Mouse (Mus musculus) left cerebral cortex, adult 8-10 months (tissue): ENCODE measurements around the gene Nkx2-3. TPM values are rescaled to one million over a fixed set of nuclear protein-coding genes. Genes with fewer than 3 reads are reported as not detected.

Experiments
- microRNA-seq, 2 experiments: library from miRNA; unstranded; fragments of <30 nt; microRNA quantifications; one replicate each; pipeline ENCODE4 v1.2.0; 2022
- total RNA-seq, 4 experiments: library from RNA; stranded (reverse); gene quantifications; 2 replicates each; pipeline ENCODE4 v1.2.4; 2022

Nkx2-3 gene
- total RNA-seq, 4 experiments from 2014 or later = not detected

Small RNA genes within 50 kb of the gene (microRNA-seq; reads per million reads assigned to microRNA genes)
- gene Gm22646 = 0 reads per million in 2 experiments

Other genes starting within 250 kb of the Nkx2-3 start
- gene Hpse2, start 224.0 kb upstream of the Nkx2-3 start, total RNA-seq = under 1 TPM in 3 of 4 experiments, not detected in 1; 0.08 to 0.13 (median 0.09) TPM
- 100 to 1,000 TPM in 1 of 4 experiments, 10 to 100 TPM in 3; 92.3 to 104 (median 96.8) TPM for gene Cnnm1, start 171.9 kb upstream of the Nkx2-3 start, total RNA-seq
- 100 to 1,000 TPM; 390 to 413 (median 399) TPM for gene Got1, start 87.7 kb upstream of the Nkx2-3 start, total RNA-seq
- 10 to 100 TPM; 44.9 to 53.6 (median 48.0) TPM for gene Slc25a28, start 62.6 kb downstream of the Nkx2-3 start, total RNA-seq
- 10 to 100 TPM; 17.8 to 21.6 (median 18.7) TPM for gene Entpd7, start 77.3 kb downstream of the Nkx2-3 start, total RNA-seq
- 1 to 10 TPM; 6.1 to 9.4 (median 8.1) TPM for gene Cutc, start 140.7 kb downstream of the Nkx2-3 start, total RNA-seq
- gene Cox15, start 140.7 kb downstream of the Nkx2-3 start, total RNA-seq = 10 to 100 TPM; 12.5 to 16.5 (median 12.9) TPM
- under 1 TPM in 3 of 4 experiments, not detected in 1; 0.07 to 0.44 (median 0.25) TPM for gene Abcc2, start 169.9 kb downstream of the Nkx2-3 start, total RNA-seq